Comparison of ENCODE assay signal across 10 mouse cellular contexts in genomic region chr2:153795090-153795489, GRCm38 (mm10). TPM values are rescaled to one million over a fixed set of nuclear protein-coding genes. Genes with fewer than 3 reads are reported as not detected.
DNase-seq lines count a peak whose midpoint lies in the region; TF ChIP-seq lines count a peak whose summit lies in the region.
"Had no signal": no experiment of that assay in that cellular context is flagged by ENCODE, and none has a peak within 500 bp of the region (broad histone marks: within the 10 kb centered on the region; RNA-seq: fewer than 3 reads in every experiment).

No protein-coding gene starts in this region.

- H3K36me3 ChIP-seq in small intestine, adult 2 months (ENCODE audit: control insufficient read depth, insufficient read depth, low read length) = no peaks in the 10 kb centered on the region
- H3K36me3 ChIP-seq: embryonic facial prominence, embryonic 15.5 days; liver, embryonic 15.5 days had no signal

- no peak overlapping the region for H3K27ac ChIP-seq in small intestine, adult 2 months (ENCODE audit: insufficient read depth, low read depth, low read length)
- H3K27ac ChIP-seq: embryonic facial prominence, embryonic 15.5 days; liver, embryonic 15.5 days had no signal

- no peak overlapping the region for H3K4me3 ChIP-seq in small intestine, adult 2 months (ENCODE audit: low read depth, low read length)
- H3K4me3 ChIP-seq: embryonic facial prominence, embryonic 15.5 days; liver, embryonic 15.5 days had no signal

- TF ChIP-seq CTCF in small intestine, adult 2 months (IDR thresholded peaks at IDR 0.05; ENCODE audit: extremely low read depth, insufficient read length, insufficient replicate concordance, low read depth, low read length) = peak; percentile 28; the same call in 1 of the 2 replicates

- WGBS in small intestine, adult 2 months = 48% methylated on average over 5 of the region's 5 CpGs

- no peak for TF ChIP-seq POLR2A in small intestine, adult 2 months (IDR thresholded peaks at IDR 0.05; ENCODE audit: low read depth, low read length)

- peak; percentile 10 for DNase-seq in layer of hippocampus, adult 9-11 months
- DNase-seq in layer of hippocampus, postnatal 25 days (ENCODE audit: extremely low spot score in 1 of 2, low spot score in 1 of 2) = no peak
- DNase-seq in ZHBTc4 (ENCODE audit: low read depth, low spot score) = peak; percentile 84
- DNase-seq in kidney, postnatal 4 days = peak; percentile 26 to 42
- no peak for DNase-seq in cerebellum, adult 9-11 months
- DNase-seq in cerebellum, adult 11-12 months = no peak
- no peak for DNase-seq in frontal cortex, postnatal 10 days (ENCODE audit: low spot score in 2 of 2)

- no peaks in the 10 kb centered on the region for H3K4me1 ChIP-seq in small intestine, adult 2 months (ENCODE audit: control insufficient read depth, insufficient read depth, insufficient read length, low read length)
- H3K4me1 ChIP-seq: embryonic facial prominence, embryonic 15.5 days; liver, embryonic 15.5 days had no signal

- H3K27me3 ChIP-seq in small intestine, adult 2 months (ENCODE audit: control insufficient read depth, insufficient read depth, low read length) = no peaks in the 10 kb centered on the region
- H3K27me3 ChIP-seq: embryonic facial prominence, embryonic 15.5 days; liver, embryonic 15.5 days had no signal

RNA-seq across cellular contexts. Expression of gene Efcab8, which starts 15.4 kb away (rescaled TPM):
- under 1 TPM; 0.12 to 0.19 TPM for total RNA-seq in layer of hippocampus, postnatal 25 days (2021)
- polyA plus RNA-seq in small intestine, adult 2 months (2012; rRNA removed) = 0.10 TPM in 1 of 2 replicates, not detected in the other
- polyA plus RNA-seq: embryonic facial prominence, embryonic 15.5 days had no signal

RNA-seq across cellular contexts. Expression of gene Mapre1, which starts 54.0 kb away (rescaled TPM):
- total RNA-seq in layer of hippocampus, postnatal 25 days (2021) = 10 to 100 TPM; 82.2 to 89.2 TPM
- 1.5 and 3.8 TPM in 2 replicates for polyA plus RNA-seq in small intestine, adult 2 months (2012; rRNA removed)

Comparison
In these comparisons a context has a peak if more than half of its experiments do, and no peak if none do; other contexts are left out.
1. DNase-seq: peak in layer of hippocampus, adult 9-11 months (single experiment), ZHBTc4 (single experiment) and kidney, postnatal 4 days (2 of 2); none in layer of hippocampus, postnatal 25 days (0 of 2), cerebellum, adult 9-11 months (single experiment), cerebellum, adult 11-12 months (single experiment) and frontal cortex, postnatal 10 days (0 of 2).